Mouse (Mus musculus) cerebellum, postnatal 36 days (tissue): ENCODE measurements at regions not wholly inside any gene's neighbourhood (a gene's known extent, or its start where the extent isn't known, plus 50 kb on each side); places are given as distances from the start of the nearest gene placed in this dataset.
A peak's percentile ranks its signal among the peaks of the same experiment; 100 is the strongest.

Experiments used
- DNase-seq, 2 experiments: peaks; one replicate each; pipeline ENCODE4 v3.0.0; 2021 to 2022; ENCODE audit warnings: mixed read lengths in 2 of 2

GRCm38 (mm10) chr9:91818616-91819328, 374.0 kb upstream of the Plscr5 start:
- no peak for DNase-seq

- no peak for DNase-seq
These were observed 389.3 kb upstream of the Plscr5 start for GRCm38 (mm10) chr9:91803372-91803961.

DNA sequence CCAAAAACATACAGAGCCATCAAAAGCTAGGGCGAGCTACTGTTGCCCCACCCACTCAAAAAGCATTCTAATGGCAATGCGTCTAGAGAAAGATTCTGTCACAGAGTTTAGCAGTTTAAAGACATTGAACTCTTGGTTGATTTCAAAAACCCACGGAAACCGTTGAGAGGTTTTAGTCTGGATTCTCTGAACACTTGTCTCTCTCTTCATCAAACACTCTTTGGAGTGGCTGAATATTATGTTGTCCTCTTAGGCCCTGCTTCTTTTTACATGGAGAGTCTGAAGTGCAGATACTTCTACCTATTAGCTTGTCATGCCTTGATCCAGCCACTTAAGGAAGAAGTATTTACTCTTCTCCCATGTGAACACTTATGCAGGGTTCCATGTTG, 393.9 kb upstream of the Plscr5 start:
- no peak for DNase-seq

- peak; percentile 83 to 86 for DNase-seq
These were observed 394.4 kb upstream of the Plscr5 start for GRCm38 (mm10) chr9:91798171-91798836.

- DNase-seq, result peak; percentile 45 to 68
These were observed 395.8 kb upstream of the Plscr5 start for GRCm38 (mm10) chr9:91796976-91797375.

DNA sequence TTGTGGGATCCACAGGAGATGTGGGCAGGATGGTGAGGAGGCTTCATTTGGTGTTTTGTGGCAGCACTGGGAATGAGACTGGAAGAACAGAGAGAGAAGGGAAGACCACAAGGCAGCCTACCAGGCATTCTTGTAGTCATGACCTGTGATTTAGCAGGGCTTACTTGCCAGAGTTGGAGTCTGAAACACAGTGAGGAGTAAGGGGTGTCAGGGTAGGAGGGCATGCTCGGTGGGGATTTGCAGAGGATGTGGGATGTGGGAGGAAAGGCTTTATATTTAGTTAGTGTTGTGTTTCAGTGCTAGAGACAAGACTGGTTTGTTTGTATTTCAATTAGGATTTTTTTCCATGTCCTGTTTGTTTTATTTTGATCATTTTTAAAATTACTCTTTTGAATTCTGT, 387.3 kb upstream of the Zic1 start:
- DNase-seq, result no peak

DNA sequence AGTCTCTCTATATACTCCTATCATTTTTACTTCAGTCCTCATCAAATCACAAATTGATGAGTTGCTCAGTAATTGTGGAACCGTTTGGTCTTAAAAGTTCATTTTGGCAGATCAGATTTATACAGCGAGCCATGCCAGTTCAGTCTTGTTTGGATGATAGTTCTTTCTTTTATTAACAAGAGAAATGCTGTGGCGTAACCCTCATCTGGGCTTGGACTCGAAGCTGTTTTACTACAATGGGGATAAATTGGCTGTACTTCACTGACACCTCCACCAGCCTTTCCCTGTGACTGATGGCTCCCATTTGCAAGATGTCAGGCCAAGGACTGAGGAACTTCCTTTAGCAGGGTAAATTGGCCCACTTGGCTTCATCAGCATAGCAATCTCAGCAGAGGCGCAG, 345.5 kb upstream of the Zic1 start:
- no peak for DNase-seq

DNA sequence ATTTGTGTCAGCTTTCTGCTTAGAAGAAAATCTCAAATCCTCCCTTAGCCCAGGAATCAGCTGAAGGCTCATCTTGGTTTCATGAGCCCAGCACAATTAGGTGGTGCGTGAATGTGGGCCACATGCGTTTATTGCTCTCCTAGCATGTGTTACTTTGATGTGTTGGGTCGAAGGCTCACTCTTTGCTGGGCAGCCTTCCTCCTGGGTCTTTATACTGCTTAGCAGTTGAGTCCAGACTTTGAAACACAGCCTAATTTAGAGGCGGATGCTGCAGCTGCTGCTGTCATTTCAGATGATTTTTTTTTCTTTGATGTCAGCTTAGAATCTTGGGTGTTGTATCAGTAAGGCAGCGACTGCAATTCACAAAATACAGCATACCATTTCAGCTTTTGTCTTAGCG, 315.2 kb upstream of the Zic1 start:
- DNase-seq, result no peak

- no peak for DNase-seq
These were observed 301.1 kb upstream of the Zic1 start for GRCm38 (mm10) chr9:91666667-91667066.

DNA sequence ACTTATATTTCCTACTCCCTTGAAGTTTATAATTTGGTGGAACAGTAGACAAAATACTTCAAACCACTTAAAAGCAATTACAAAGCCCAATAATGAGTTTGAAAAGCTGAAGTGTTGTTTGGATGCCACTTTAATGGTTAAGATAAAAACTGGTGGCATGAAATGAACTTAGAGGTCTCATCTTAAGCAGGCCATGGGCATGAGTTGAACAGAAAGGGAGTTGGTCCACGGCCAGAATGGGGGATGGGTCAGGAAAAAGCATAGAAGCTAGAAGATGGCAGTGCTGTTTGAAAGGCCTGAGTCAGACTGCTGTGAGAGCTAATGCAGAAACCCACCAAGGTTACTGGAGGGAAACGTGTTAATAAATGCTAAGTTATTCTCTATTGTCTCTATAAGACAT, 294.5 kb upstream of the Zic1 start:
- DNase-seq, result peak in 1 of 2 experiments; percentile 16

- peak; percentile 16 to 43 for DNase-seq
These were observed 288.5 kb upstream of the Zic1 start for GRCm38 (mm10) chr9:91654071-91654470.

DNA sequence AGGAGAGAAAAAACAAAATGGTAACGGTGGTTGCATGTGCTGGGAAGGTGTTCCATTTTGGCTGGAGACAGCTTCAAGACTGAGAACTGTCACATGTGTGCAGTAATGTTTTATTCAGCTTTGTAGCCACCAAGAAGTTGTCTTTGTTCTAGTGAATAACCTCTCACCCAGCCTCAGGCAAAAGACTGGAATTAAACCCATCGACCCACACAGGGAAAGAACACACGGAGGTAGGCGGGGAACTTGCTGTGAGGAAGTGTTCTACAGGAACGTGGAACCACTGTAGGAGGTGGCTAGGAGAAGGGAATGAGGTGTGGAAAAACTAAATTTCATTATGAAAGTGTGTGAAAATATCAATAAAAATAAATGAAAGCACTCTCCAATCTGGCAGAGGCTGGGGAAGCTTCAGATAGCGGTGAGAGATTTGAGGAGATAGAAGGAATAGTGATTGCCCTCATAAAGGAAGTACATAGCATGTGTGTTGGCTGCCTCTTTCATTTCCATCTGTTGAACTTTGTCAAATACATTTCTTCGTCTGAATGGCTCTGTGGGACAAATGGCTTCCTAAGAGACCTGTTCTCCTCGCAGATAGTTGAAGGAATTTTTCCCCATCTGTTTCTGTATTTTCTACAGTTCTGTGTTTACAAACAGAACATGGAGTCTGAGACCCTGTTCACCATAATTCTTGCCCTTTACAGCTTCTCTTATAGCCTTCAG, 286.9 kb upstream of the Zic1 start:
- DNase-seq, result no peak

DNA sequence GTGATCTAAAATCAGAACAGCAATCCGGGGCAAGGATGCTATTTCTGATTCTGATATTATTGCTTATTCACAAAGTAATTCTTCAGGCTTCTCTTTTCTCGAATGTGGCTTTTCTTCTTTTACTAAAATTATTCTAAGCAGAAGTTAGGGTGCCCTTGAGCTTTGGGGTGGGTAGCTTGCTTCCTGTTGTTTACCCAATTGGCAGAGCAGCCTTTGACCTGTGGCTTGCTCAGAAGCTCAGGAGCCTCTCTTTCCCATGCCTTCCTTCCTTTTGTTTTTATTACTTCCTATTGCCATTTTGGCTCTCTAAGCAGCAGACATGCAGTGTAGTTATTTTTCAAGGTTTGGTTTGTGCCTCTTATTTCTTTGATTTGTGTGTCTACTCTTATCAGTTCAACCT, 244.8 kb upstream of the Zic1 start:
- no peak for DNase-seq

DNA sequence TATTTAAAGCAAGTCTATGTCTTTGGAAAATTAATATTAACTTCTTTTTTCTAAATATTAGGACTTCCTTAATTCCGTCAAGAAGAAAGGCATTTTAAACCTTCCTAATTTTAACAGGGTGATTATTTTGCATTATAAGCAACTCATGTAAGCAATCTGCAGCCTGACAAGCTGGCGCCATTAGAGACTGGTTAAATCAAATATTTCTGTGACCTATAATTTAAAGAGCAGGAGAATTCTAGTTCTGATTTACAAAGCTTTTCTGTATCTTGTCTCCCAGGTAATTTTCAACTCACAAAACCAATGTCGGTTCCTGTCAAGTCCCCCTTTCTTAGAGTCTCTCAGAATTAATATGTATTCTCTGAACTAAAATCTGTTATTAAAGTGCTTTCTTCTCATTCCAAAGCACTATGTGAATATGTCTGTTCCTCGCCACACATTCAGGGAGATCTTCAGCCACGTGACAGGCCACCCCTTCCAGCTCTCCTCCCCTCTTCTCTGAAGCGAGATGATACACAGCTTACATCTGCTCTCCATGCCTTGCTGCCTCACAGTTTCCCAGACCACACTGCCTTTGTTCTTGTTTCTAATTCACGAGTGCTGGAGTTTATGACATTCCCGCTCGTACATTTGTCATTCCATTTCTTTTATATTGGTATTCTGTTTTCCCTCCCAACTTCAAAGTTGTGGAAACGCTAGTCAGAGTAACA, 244.0 kb upstream of the Zic1 start:
- peak; percentile 15 to 25 for DNase-seq

- DNase-seq, result no peak
These were observed 236.1 kb upstream of the Zic1 start for GRCm38 (mm10) chr9:91601740-91602139.

DNA sequence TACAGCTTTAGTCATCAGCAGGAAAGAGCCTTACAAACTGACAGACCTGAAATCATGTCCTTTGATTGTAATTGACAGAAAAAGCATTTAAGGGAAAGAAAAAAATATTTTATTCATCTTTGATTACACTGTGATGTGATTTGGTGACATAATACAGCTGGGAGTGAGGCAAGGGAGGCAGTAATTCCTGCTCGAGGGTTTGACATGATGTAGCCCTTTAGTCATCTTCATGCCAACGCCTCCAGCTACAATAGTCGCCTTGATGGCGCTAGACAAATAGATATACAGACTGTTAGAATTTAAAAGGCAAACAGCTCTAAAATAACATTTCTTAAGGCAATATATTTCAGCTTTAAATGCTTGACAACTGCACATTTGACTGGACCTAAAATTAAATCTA, 226.3 kb upstream of the Zic1 start:
- DNase-seq, result no peak

DNA sequence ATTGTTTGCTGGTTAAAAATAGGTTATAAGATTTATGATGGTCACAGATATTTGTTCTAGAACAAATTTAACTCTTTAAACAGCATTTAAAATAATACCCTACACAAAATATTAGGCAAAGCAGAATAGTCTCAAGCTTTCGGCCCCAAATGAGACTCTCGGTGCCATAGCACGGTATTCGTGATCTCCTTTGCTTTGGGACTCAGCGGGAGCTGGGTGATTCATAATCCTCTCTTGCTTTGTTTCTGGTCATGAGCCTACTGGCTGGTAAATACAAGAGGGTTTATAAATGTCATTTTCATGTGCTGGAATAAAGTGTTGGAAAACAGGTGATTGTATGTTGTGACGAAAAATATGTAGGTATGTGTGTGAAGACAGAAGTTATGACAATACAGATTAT, 223.1 kb upstream of the Zic1 start:
- peak; percentile 38 to 56 for DNase-seq

GRCm38 (mm10) chr9:91587861-91588260, 222.3 kb upstream of the Zic1 start:
- peak in 1 of 2 experiments; percentile 20 for DNase-seq

- no peak for DNase-seq
These were observed 221.7 kb upstream of the Zic1 start for GRCm38 (mm10) chr9:91587271-91587670.

- DNase-seq, result no peak
These were observed 221.0 kb upstream of the Zic1 start for GRCm38 (mm10) chr9:91586635-91587034.

- DNase-seq, result no peak
These were observed 208.5 kb upstream of the Zic1 start for GRCm38 (mm10) chr9:91574156-91574555.

DNA sequence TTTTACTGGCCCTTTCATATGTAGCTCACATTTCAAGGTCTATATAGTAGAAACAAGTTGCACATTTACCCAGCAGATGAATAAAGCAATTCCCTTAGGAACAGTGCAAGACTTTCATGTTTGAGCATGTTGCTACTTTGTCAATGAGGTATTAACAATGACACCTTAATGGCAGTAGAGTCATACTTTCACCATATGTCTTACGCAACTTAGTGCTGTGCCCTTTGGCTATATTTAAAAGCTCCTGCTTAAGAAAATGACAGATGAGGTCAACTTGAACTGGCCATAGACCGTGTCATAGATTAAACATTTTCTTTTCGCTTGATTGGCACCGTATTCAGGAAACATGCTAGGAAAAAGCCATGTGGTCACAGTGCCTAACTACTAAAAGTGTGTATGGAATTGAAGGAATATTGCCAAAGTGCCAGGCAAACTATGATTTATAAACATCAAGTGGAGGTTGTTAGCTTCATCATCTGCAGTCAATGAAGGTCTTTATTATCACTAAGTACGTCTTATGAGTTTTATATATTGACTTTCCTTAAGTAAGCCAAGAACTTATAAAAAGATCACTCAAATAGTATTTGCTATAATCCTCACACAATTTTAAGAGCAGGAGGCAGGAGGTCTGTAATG, 200.5 kb upstream of the Zic1 start:
- DNase-seq, result no peak
